Mouse (Mus musculus) hematopoietic stem cell, adult 5-6 weeks (primary cell): ENCODE results near the gene AL732309.1. TPM values are rescaled to one million over a fixed set of nuclear protein-coding genes. Genes with fewer than 3 reads are reported as not detected.

Experiments used
- ATAC-seq, 2 experiments: fragments of 125-278 bp in 1 of 2; replicated peaks in 1 of 2; 2 replicates each; pipeline ENCODE4 v1.8.0; 2016 to 2017; ENCODE audit warnings: inconsistent platforms in 2 of 2, mild to moderate bottlenecking in 2 of 2, moderate number of reproducible peaks in 2 of 2, low read depth in 1 of 2, moderate TSS enrichment in 1 of 2; ENCODE audit not compliant: low FRiP score in 2 of 2, poor library complexity in 2 of 2, severe bottlenecking in 2 of 2, insufficient read depth in 1 of 2, low TSS enrichment in 1 of 2
- total RNA-seq: library from RNA; stranded (forward); fragments of 172-1452, 232-1000 nt; gene quantifications from 2 replicates; pipeline ENCODE4 v1.2.3, GENCODE M21; 2017

Gene AL732309.1
- total RNA-seq, 1 experiment from 2014 or later, result 1.4 TPM

DNA sequence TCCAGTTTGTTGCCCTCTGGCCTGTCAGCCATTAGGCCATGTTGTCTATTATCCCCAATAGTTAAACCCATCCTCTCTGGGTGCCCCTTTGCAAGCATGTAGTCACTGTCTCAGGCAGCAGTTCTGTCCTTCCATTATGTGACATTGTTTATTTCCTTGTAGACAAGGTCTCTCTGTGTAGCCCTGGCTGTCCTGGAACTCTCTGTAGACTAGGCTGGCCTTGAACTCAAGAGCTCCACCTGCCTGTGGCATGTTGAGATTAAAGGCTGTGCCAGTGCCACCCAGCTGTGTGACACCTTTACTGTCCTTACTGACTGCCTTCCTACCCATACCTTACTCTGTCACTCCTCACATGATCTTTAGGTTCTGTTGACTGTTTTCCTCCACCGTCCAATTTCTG, 5.7 kb upstream of the AL732309.1 start:
- ATAC-seq, result no peak

DNA sequence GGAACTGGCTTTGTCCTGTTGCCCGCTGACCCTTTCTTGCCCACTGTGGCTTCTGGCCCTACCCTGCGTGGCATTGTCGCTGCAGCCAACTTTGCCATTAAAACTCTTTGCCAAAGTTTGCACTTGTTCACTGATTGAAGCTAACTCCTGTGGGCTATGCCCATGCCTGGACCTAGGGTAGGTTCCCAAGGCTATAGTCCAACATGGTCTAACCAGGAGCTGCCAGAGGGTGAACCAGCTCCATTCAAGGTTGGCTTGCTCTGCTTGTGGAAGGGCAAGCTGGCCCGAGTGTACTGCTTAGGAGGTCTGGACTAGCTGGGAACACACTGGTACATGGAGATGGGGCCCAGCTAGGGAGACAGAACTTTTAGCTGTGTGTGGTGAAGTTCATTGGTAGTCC, 2.5 kb downstream of the AL732309.1 start:
- ATAC-seq, result no peak

DNA sequence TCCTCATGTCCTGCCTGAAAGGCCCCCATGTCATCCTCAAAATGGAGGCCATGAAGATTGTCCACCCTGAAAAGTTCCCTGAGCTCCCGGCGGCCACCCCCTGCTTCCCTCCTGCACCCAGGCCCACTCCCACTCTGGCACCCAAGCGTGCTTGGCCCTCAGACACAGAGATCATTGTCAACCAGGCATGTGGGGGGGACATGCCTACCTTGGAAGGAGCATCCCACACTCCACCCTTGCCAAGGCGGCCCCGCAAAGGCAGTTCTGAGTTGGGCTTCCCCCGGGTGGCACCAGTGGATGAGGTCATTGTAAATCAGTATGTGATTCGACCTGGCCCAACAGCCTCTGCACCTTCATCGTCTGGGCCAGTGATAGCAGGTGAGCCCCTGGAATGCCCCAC, 3.3 kb downstream of the AL732309.1 start:
- no peak for ATAC-seq

DNA sequence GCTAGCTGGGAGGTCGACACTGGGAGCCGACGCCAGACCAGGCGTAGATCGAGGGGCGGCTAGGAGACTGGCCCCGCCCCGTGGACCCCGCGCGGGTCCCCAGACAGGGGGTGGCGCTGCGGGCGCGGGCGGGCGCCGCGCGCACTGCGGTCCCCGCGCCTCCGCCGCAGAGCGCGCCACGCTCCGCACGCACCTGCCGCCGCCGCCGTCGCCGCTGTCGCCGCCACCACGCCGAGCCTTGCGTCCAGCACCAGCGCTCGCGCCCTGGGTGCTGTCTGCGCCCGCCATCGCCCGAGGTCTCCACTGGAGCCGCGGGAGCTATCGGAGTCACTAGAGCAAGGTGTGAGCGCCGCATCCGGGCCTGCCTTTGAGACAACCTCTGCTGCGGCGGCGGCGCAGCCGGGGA, 4.6 kb downstream of the AL732309.1 start, which contains the start of the genes Rnf208 and Cysrt1:
TSS of gene Rnf208 (plus strand) at position 155 of the 406 bp plus-strand sequence.
TSS of gene Cysrt1 (minus strand) at position 352 of the 406 bp plus-strand sequence.
- ATAC-seq, result no peak

DNA sequence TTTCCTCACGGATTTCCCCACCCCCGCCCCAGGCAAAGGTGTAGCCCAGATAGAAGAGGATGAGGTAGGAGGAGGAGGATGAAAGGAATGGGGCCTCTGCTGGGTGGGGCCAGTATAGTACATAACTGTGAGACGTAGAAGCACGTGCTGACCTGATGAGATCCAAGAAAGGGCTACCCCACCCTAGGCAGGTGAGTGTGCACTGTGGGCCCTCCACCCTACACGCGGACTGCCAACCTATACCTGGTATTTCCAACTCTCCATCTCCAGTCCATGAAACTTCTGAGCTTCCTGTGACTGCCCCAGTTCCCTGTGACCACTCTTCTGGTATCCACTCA, 5.3 kb downstream of the AL732309.1 start:
- no peak for ATAC-seq

DNA sequence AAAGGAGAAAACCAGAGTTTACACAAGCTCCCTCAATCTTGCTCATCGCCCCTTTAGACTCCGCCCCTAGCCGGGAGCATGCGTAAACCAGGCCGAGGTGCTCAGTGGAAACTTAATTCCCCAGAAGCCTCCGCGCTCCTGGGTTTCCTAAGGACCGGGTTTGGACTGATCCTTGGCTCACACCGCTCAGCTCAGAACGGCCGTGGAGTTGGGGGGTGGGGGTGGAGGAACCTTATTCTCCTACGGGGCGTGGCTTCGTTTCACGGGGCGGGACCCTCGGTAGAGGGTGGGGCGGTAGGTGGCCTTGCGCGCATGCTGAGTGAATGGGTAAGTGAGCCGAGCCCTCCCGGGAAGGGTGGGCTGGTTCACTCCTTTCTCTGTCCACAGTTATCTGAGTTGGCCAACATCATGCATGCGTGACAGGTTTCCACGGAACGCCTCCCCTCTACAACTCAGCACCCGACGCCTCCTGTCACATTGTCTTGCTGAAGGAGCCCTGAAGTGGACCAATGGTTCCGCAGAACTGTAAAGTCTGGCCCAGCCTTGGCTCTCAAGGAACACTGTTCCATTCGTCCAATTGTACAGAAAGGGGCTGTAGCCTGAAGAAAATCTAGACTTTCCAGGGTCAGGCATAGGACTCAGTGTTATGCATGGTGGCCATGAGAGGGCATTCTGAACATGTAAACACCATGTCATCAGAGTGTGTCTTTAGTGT, 5.8 kb downstream of the AL732309.1 start:
- peak; percentile 48 to 68; a peak in 3 of 4 replicates for ATAC-seq

DNA sequence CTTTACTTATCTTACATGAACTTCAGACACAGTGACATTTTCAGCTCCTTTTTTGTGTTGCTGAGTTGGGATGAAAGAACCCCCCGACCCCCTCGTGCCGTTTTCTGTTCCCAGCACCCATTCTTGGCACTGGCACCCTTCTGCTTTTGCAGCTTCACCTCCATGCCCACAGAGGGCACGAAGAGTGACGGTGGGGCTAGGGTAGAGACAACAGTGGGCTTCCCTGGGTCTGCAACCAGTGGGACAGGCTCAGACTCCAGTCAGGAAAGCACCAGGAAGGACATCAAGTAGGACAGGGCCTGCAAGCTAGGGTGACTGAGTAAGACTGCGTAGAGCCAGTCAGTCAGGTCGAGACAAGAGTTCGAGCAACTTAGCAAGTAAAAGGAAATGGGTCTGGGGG, 6.4 kb downstream of the AL732309.1 start:
- no peak for ATAC-seq

DNA sequence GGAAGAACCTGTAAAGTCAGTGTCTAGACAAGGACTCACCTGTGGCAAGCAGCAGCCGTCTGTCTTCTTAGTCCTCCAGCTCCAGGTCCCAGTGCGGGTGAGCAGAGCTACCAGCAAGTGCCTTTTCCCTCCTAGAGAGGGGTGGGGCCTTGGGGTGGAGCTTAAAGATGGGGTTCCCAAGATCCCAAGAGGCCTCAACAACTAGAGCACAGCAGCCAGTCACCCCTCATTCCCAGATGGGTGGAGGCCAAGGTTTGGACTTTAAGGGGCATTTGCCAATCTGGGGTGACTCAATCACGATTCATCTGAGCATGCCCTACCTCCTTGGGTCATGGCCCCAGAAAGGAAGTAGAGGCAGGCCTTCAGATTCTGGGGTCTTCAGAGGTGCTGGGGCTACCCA, 6.9 kb downstream of the AL732309.1 start:
- no peak for ATAC-seq

DNA sequence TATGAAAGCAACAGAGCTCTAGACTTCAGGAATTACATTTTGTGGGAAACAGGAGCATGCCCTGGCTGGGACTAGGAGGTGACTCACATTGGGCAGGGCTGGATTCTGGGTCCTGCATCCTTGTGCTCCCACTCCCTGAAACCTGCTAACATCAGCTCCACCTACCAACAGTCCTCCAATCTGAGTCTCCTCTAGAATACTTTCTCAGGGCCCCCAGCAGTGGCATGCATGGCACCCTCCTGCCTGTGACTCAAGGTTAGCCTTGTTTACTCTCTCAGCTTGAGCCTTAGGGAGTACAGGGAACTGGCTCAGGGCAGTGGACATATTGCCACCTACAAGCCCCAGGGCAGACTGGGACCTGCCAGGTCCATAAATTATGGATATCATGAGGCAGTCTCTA, 8.6 kb downstream of the AL732309.1 start:
- ATAC-seq, result no peak

DNA sequence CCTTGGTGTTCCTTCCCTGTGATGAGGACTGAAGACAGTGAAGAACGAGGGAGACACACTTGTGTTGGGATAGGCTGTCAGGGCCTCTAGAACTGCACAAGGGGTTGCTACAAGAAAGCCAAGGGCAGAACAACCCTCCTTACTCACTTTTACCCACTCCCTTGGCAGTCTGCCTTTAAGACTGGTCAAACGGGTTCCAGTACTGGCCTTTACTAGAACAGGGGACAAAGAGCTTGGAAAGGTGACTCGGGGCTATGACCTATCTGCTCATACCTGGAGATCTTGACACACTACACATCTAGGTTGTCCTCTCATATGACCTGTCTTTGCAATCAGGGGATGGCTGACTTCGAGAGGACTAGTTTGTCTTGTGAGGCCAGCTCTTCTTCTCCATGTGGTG, 9.1 kb downstream of the AL732309.1 start:
- ATAC-seq, result no peak

DNA sequence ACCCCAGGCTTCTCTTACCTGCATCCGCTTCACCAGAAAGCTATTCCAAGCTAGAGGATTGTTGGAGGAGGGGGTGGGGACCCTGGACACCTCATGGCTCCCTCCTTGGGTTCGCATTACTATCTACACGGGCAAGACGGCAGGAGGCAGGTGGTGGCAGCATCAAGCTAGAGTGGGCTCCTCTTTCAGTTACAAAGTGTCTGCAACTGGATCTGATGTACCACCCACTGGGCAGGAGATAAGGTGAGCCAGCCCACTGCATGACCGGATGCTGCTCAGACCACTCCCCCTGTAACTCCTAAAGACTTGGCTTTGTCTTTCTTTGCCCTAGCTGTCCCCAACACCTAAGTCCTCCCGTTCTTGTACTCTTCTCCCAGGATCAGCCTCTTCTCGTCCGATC, 10.0 kb downstream of the AL732309.1 start, which contains the start of gene Rnf224:
TSS of gene Rnf224 (minus strand) at position 174 of the 400 bp plus-strand sequence.
- no peak for ATAC-seq

DNA sequence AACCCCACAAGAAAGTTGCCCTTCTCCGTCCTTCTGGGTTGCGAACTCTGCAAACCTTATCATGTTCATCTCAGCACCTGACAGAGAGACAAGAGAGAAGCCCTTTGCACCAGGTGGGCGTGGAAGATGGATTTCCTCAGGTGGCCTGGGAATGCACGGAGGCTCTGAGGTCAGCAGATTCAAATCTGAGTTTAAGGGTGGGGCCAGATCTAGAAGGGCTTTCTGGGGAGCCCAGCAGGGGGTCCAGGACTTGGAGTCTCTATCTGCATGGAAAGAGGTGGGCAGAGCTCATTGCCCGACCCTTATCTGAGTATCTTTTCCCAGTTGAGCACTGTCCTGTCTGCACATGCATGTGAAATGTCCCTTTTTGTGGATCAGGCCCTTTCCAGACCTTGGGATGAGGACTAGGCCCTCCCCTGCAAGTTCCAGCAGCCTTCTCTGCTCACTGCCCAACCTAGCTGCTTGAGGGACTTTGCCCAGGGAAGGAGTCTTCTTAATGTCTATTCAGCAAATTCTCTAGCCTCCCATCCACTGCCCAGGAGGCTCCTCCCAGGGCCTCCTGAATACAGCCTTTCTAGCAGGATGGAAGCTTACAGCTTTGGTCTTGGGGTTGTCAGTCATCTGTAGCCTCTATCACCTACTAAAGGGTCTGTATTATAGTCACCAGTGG, 12.0 kb downstream of the AL732309.1 start:
- ATAC-seq, result no peak

DNA sequence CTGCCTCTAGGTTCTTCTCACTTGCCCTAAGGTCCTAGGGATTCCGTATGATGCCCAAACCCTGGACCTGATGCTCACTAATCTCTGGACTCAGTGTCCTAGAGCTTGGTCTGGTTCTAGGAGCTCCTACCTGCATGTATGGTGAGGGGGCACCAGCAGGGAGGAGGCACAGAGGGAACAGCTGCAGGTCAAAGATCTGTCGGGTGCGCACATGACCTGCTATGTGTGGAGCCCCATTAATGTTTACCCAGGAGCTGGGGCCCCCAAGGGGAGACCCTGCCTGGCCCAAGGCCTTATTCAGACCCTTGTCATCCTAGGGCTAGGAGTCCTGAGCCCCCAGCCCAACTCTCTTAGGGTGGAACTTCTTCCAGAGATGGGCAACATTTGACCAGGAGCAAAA, 12.6 kb downstream of the AL732309.1 start, which contains the start of gene Slc34a3:
TSS of gene Slc34a3 (minus strand) at position 315 of the 400 bp plus-strand sequence.
- ATAC-seq, result no peak

DNA sequence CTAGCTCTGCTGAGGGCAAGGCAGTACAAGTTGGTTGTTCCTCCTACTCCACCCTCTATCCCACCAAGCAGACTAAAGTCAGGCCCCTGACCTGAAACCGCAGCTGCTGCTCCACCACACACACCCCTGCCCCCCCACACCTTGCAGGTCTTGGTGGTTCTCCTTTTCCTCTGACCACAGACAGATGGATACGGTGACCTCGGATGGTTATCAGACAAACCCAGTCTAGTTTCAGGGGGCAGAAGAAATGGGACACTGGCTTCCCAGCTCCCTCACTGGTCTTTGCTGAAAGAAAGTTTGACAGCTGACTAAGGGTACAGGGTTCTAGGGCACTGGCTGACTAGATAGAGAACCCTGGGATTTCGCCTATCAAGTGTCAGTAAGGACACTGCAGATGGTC, 13.2 kb downstream of the AL732309.1 start:
- ATAC-seq, result peak; percentile 63 to 77

DNA sequence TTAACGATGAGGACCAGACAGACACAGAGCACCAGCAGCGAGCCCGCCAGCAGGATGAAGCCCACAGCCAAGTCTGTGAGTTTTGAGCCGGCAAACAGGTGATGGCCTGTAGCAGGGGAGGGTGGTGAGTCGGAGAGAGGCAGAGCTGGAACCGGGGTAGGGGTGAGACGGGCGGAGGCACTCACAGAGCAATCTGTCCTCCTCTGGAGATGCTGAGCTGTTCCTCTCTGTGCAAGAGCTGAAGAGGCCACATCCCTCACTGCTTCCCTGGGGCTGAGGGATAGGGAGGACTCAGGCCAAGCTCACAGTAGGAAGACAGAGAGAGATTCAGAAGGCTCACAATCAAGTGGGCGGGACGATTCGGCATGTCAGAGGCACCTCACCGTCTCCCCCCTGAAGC, 15.6 kb downstream of the AL732309.1 start:
- no peak for ATAC-seq

DNA sequence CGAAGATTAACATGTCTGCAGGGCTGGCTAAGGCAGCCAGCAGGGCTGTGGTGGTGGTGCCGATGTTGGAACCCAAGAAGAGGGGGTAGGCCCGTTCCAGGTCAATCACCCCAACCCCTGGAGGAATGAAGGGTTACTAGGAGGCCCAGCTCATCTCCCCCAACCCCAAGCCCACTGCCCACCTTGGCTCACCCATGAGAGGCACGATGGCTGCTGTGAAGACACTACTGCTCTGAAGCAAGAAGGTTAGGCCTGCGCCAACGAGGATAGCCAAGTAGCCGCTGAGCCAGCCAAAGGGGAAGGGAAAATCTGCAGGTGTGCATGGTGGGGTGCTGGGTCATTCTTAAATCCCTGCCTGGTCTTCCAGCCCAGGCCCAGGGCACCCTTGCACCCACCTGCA, 16.1 kb downstream of the AL732309.1 start:
- ATAC-seq, result no peak

DNA sequence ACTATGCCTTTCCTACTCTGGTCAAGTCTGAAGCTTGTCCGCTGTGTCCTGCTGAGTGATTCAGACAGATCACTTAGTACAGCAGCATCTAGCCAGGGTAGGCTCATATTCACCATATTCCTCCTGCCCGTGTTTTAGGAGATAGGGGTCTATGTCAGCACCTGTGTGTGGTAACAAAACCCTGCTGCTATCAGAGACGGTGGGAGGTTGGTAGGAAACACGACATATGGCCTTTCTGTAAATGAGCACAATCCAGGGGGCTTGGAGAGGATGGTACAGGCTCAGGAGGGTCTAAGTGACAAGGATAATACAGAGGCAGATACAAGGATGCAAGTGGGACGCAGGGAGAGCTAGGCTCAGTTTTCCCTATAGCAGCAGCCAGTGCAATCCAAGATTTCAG, 17.1 kb downstream of the AL732309.1 start:
- ATAC-seq, result no peak

DNA sequence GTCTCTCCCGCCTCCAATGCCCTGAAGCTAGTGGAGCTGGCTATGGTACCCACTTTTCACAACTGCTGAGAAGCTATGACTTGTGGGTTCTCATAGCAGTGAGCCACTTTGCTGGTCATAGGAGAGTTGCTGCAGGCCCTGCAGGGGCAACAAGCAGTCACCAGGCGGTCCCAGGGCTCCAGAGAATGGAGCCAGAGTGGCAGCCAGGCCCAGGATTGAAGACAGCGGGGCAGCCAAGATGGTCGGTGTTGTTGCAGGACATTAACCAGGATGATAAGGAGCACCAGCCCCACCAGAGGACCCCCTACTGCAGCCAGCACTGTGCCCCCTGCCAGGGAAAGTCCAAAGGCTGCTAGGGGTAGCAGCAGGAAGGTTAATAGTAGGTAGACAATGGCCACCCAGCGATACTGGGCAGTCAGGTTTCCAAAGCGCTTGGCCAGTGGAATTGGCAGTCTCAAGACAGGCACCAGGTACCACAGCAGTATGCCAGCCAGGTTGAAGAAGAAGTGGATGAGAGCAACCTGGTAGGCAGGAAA, 17.6 kb downstream of the AL732309.1 start:
- no peak for ATAC-seq
